Mouse (Mus musculus): ENCODE measurements at regions not wholly inside any gene's neighbourhood (a gene's known extent, or its start where the extent isn't known, plus 50 kb on each side); places are given as distances from the start of the nearest gene placed in this dataset.
"Not testable (repeated sequence)": the region's sequence is repeated elsewhere in the genome, so short reads cannot be mapped to it uniquely, and the experiment has no call there.

DNA sequence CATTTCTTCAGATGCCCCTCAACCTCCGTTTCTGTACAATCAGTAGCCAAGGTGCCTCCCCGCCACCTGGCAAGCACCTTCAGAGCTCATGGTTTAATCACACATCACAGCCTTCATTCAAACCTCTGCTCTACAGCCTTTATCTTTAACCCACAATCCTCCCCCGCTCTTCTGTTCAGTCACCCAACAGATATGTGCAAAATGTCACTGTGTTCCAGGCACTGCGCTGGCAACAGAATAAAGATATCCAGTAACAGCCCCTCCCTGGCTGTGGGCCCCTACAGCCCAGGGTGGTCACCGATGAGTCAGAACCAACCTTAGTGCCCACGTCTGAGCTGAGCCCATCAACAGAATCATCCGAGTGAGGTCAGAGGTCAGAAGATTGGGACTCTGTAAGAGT lies 54.3 kb upstream of the Ddr1 start:
- peak; percentile 50 for DNase-seq (ENCODE audit: low read depth, low spot score)

- DNase-seq (ENCODE audit: low read depth, low spot score): no peak
Measured at GRCm38 (mm10) chr17:35759740-35760139, 55.3 kb upstream of the Ddr1 start.

DNA sequence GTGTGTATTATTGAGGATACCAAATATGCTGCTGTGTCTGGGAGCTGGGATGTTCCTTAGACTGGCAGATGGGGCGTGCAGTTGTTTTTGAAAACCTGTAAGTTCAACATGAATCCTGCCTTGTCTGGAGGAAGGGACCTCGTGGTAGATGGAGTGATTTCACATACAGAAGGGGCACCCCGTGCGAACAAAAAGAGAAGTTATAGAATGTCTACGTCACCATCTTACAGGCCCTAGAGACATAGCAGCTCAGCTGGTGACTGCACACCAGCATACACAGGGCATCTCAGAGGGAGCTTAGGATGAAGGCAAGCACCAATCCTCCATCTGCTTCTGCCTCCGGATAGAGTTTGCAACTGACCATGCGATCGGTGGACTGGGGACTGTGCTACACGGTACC lies 58.2 kb upstream of the Ddr1 start:
- DNase-seq (ENCODE audit: low read depth, low spot score): no peak

DNA sequence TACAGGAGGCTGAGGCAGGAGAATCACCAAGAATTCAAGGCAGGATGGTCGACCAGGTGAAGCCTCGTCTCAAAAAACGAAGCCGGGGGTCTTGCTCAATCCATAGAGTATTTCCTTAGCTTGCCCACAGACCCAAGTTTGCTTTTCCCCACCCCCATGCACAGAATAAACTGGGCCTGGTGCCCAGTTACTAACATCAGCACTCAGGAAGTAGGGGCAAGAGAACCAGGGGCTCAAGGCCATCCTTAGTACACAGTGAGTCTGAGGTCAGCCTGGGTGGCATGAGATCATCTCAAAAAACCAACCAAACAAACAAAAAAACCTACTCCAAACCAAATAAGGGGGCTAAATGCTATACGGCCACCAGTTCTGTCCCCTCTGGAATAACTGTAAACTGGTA lies 58.4 kb upstream of the Ier3 start:
- no peak for DNase-seq (ENCODE audit: low read depth, low spot score)

DNA sequence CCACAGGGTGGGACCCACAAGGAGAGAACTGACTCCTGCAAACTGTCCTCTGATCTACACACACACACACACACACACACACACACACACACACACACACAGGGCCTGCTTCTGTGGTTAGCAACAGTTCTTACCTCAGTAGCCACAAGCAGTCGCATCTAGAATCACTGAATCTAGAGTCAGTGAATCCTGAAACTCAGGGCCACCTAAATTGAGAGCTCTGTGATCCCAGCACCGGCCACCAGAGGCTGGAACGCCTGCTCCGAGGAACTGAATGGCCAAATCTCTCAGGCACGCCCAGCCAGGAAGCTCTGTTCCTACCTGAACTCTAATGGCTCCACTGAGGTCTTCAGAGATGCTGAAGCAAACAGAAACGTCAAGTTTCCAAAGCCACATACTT lies 57.6 kb upstream of the Ier3 start:
- DNase-seq (ENCODE audit: low read depth, low spot score): peak; percentile 49

- DNase-seq (ENCODE audit: low read depth, low spot score): peak; percentile 57
Measured at GRCm38 (mm10) chr17:35766406-35766805, 55.1 kb upstream of the Ier3 start.

GRCm38 (mm10) chr17:35769175-35769960 lies 52.1 kb upstream of the Ier3 start:
- DNase-seq (ENCODE audit: low read depth, low spot score): no peak

GRCm38 (mm10) chr17:35769961-35770276 lies 51.6 kb upstream of the Ier3 start:
- not testable (repeated sequence) for DNase-seq (ENCODE audit: low read depth, low spot score)

DNA sequence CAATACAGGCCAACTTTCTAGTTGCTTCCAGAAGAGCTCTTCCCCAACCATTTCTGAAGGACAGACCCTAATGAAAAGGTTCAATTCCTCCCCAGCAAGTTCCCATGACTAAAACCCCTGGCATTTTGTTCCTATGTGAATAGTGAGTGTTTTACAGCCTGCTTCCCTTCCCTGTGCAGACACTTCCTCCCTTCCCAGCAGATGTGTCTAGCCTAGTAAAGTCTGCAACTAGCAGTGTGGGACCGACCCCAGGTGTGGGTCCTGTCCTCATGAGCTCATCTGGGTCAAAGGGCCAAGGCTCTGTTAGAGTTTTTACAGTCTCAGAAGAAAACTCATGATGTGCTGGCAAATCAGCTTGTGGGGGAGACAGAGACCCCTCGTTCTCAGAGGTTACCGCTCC lies 50.9 kb upstream of the Ier3 start:
- no peak for DNase-seq (ENCODE audit: low read depth, low spot score)

GRCm38 (mm10) chr17:35771656-35772405 lies 49.7 kb upstream of the Ier3 start:
- DNase-seq (ENCODE audit: low read depth, low spot score): no peak
